Comparison of ENCODE assay signal across 7 mouse cellular contexts in genomic region chr3:123447538-123448059, GRCm38 (mm10). TPM values are rescaled to one million over a fixed set of nuclear protein-coding genes. Genes with fewer than 3 reads are reported as not detected.
DNase-seq lines count a peak whose midpoint lies in the region; ATAC-seq lines count a peak whose summit lies in the region.

No protein-coding gene starts in this region.

- WGBS in hindbrain, embryonic 14.5 days = 3% methylated on average over 13 of the region's 13 CpGs
- 12% methylated on average over 13 of the region's 13 CpGs for WGBS in liver, embryonic 15.5 days (ENCODE audit: insufficient replicate concordance)
- WGBS in stomach, embryonic 14.5 days = 6% methylated on average over 13 of the region's 13 CpGs

- H3K4me1 ChIP-seq in hindbrain, embryonic 14.5 days (replicated peaks; ENCODE audit: control insufficient read depth, insufficient read depth, low read length) = peaks cover 12% of the 10 kb centered on the region; the same call in 1 of the 2 replicates
- H3K4me1 ChIP-seq in liver, embryonic 15.5 days (replicated peaks) = 0 out of 2 replicates have a peak, but pooled peaks cover 8% of the 10 kb centered on the region
- no peaks in the 10 kb centered on the region for H3K4me1 ChIP-seq in stomach, embryonic 14.5 days (ENCODE audit: control insufficient read depth, insufficient read depth, low read length)

- ATAC-seq in hindbrain, embryonic 14.5 days (ENCODE audit: low FRiP score) = peak; percentile 54
- ATAC-seq in liver, embryonic 15.5 days (ENCODE audit: insufficient read depth) = no peak
- ATAC-seq in stomach, embryonic 14.5 days (ENCODE audit: insufficient number of reproducible peaks, insufficient read depth, low FRiP score, low read depth) = no peak

- peak overlapping the region; percentile 100 for H3K4me2 ChIP-seq in hindbrain, embryonic 14.5 days (replicated peaks)
- H3K4me2 ChIP-seq in liver, embryonic 15.5 days = peak overlapping the region; percentile 71
- peak overlapping the region; percentile 85 for H3K4me2 ChIP-seq in stomach, embryonic 14.5 days (replicated peaks; ENCODE audit: low read depth, low read length)

- peaks cover 5% of the 10 kb centered on the region; the same call in 1 of the 2 replicates for H3K9me3 ChIP-seq in hindbrain, embryonic 14.5 days (ENCODE audit: control insufficient read depth, low read length)
- H3K9me3 ChIP-seq in liver, embryonic 15.5 days (replicated peaks) = no peaks in the 10 kb centered on the region
- no peaks in the 10 kb centered on the region for H3K9me3 ChIP-seq in stomach, embryonic 14.5 days (ENCODE audit: control insufficient read depth, low read depth, low read length)

- no peaks in the 10 kb centered on the region for H3K36me3 ChIP-seq in hindbrain, embryonic 14.5 days (replicated peaks; ENCODE audit: control insufficient read depth, insufficient read depth)
- H3K36me3 ChIP-seq in liver, embryonic 15.5 days (replicated peaks) = no peaks in the 10 kb centered on the region
- H3K36me3 ChIP-seq in stomach, embryonic 14.5 days (ENCODE audit: control insufficient read depth, insufficient read depth, low read length) = no peaks in the 10 kb centered on the region

- peaks cover 6% of the 10 kb centered on the region; the same call in 1 of the 2 replicates for H3K27me3 ChIP-seq in hindbrain, embryonic 14.5 days (ENCODE audit: control insufficient read depth, insufficient read depth, low read length)
- peaks cover 60% of the 10 kb centered on the region for H3K27me3 ChIP-seq in liver, embryonic 15.5 days
- H3K27me3 ChIP-seq in stomach, embryonic 14.5 days (ENCODE audit: control insufficient read depth, insufficient read depth, low read length) = no peaks in the 10 kb centered on the region

- H3K4me3 ChIP-seq in hindbrain, embryonic 14.5 days (replicated peaks; ENCODE audit: low read length) = peak overlapping the region; percentile 87
- H3K4me3 ChIP-seq in liver, embryonic 15.5 days (replicated peaks) = peak overlapping the region; percentile 47
- peak overlapping the region; percentile 69 for H3K4me3 ChIP-seq in stomach, embryonic 14.5 days (ENCODE audit: low read depth, low read length)

- DNase-seq in ovary, postnatal 36 days (ENCODE audit: low spot score) = peak; percentile 27
- DNase-seq in ovary, postnatal 10 days (ENCODE audit: low spot score) = no peak
- DNase-seq in cerebellum, postnatal 14 days = peak; percentile 20 to 33
- DNase-seq in hindbrain, embryonic 14.5 days (ENCODE audit: low spot score) = no peak
- DNase-seq in adrenal gland, postnatal 36 days = no peak

- no peak overlapping the region for H3K27ac ChIP-seq in hindbrain, embryonic 14.5 days
- no peak overlapping the region for H3K27ac ChIP-seq in liver, embryonic 15.5 days (replicated peaks)
- no peak overlapping the region for H3K27ac ChIP-seq in stomach, embryonic 14.5 days (ENCODE audit: low read length)

- H3K9ac ChIP-seq in hindbrain, embryonic 14.5 days = peak overlapping the region; percentile 83
- no peak overlapping the region for H3K9ac ChIP-seq in liver, embryonic 15.5 days
- H3K9ac ChIP-seq in stomach, embryonic 14.5 days (replicated peaks; ENCODE audit: low read depth, low read length) = no peak overlapping the region

RNA-seq across cellular contexts. Expression of gene Prss12, which starts 0.9 kb away (rescaled TPM):
- polyA plus RNA-seq in hindbrain, embryonic 14.5 days (2014; fragmentation: Nextera tagmentation; extraction: Ambion mirVana) = 15.7 and 17.1 TPM in 2 replicates
- 0.62 and 0.68 TPM in 2 replicates for polyA plus RNA-seq in liver, embryonic 15.5 days (2015; fragmentation: Nextera tagmentation; extraction: Ambion mirVana)
- polyA plus RNA-seq in stomach, embryonic 14.5 days (2014; fragmentation: Nextera tagmentation; extraction: Ambion mirVana) = 1.7 and 2.4 TPM in 2 replicates
- 1 to 10 TPM; 1.4 to 1.8 TPM for total RNA-seq in adrenal gland, postnatal 36 days (2021)

Comparison
In these comparisons a context has a peak if more than half of its experiments do, and no peak if none do; other contexts are left out.
1. DNase-seq: peak in ovary, postnatal 36 days (single experiment) and cerebellum, postnatal 14 days (2 of 2); none in ovary, postnatal 10 days (single experiment), hindbrain, embryonic 14.5 days (single experiment) and adrenal gland, postnatal 36 days (0 of 2).
2. Peak in every context shown above with its lines, with median percentiles within 50 percentile points of each other: H3K4me2 ChIP-seq and H3K4me3 ChIP-seq.